Mouse (Mus musculus): Measurements from ENCODE around the gene Ddb2.

- TF ChIP-seq CTCF (IDR thresholded peaks at IDR 0.05; ENCODE audit: control insufficient read depth, insufficient read depth, insufficient replicate concordance, low read depth, low read length) (no peak), POLR2A (IDR thresholded peaks at IDR 0.05; ENCODE audit: control insufficient read depth, low read depth, low read length) (no peak)
Measured at GRCm38 (mm10) chr2:91254725-91255380, 18.1 kb upstream of the Ddb2 start.
